Mouse (Mus musculus) lung, embryonic 16.5 days (tissue): Measurements from ENCODE around the gene Bag6. TPM values are rescaled to one million over a fixed set of nuclear protein-coding genes. Genes with fewer than 3 reads are reported as not detected.
"Not testable (repeated sequence)": the region's sequence is repeated elsewhere in the genome, so short reads cannot be mapped to it uniquely, and the experiment has no call there.

ENCODE experiments used
- ATAC-seq: fragments of 200-750 bp; cut with Nextera tagmentation; 2 replicates; pipeline ENCODE4 v1.8.0; 2017; ENCODE audit warnings: low read depth, mild to moderate bottlenecking, moderate library complexity
- H3K27ac ChIP-seq: fragments of 300-500 bp; sonication (generic); 2 replicates; pipeline ENCODE4 v1.5.1; 2014; ENCODE audit warnings: mild to moderate bottlenecking, control low read depth, low read length
- H3K27me3 ChIP-seq: fragments of 300-500 bp; sonication (generic); 2 replicates; pipeline ENCODE4 v1.6.1; 2014; ENCODE audit warnings: low read depth, low read length, mixed read lengths; ENCODE audit not compliant: control insufficient read depth, insufficient read depth
- H3K36me3 ChIP-seq: fragments of 300-500 bp; sonication (generic); 2 replicates; pipeline ENCODE4 v1.6.1; 2014; ENCODE audit warnings: low read length; ENCODE audit not compliant: control insufficient read depth, insufficient read depth
- H3K4me1 ChIP-seq: fragments of 300-500 bp; sonication (generic); replicated peaks from 2 replicates; pipeline ENCODE4 v1.6.1; 2014; ENCODE audit warnings: low read length, mixed read lengths; ENCODE audit not compliant: control insufficient read depth, insufficient read depth
- H3K4me2 ChIP-seq: fragments of 300-500 bp; sonication (generic); 2 replicates; pipeline ENCODE4 v1.6.1; 2014; ENCODE audit warnings: low read depth, low read length, control low read depth
- H3K4me3 ChIP-seq: fragments of 300-500 bp; sonication (generic); 2 replicates; pipeline ENCODE4 v1.5.1; 2014; ENCODE audit warnings: mild to moderate bottlenecking, low read length, control low read depth
- H3K9ac ChIP-seq: fragments of 300-500 bp; sonication (generic); 2 replicates; pipeline ENCODE4 v1.6.1; 2014; ENCODE audit warnings: low read length, control low read depth
- H3K9me3 ChIP-seq: fragments of 300-500 bp; sonication (generic); 2 replicates; pipeline ENCODE4 v1.6.1; 2016; ENCODE audit warnings: low read length; ENCODE audit not compliant: control insufficient read depth
- WGBS: fragments of 180-500 bp; shearing (Covaris S2); extraction: QIAGEN DNeasy Blood & Tissue Kit; methylation state at CpG from one replicate; pipeline ENCODE4 v1.1.7; 2014; 5-methylcytosine and 5-hydroxymethylcytosine counted together
- polyA plus RNA-seq: library from polyadenylated mRNA; unstranded; fragments of >200 nt; fragmentation: Nextera tagmentation; extraction: Ambion mirVana; gene quantifications from 2 replicates; pipeline ENCODE4 v1.2.1, GENCODE M21; 2015

The Bag6 gene
- polyA plus RNA-seq, 1 experiment from 2014 or later = 54.9 TPM

DNA sequence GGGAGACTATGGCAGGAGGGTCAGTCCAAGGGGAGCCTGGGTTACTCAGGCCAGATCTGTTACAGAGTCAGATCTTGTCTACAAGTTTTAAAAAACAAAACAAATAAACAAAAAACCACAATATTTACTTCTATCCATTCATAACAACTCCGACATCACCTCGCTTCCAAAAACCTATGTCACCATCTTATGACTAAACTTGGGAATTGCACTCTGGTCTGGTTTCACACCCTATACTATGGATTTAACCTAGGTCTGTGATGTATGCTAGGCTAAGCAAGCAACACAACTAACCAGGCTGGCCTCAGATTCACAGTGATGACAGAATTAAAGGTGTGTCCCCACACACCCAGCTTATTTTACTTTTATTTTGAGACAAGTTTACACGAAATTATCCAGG lies 28.5 kb upstream of the Bag6 start:
- Histone ChIP-seq H3K4me2 (no peak overlapping the region), H3K27ac (no peak overlapping the region), H3K4me3 (no peak overlapping the region), H3K36me3 (peaks cover 19% of the 10 kb centered on the region), H3K27me3 (no peaks in the 10 kb centered on the region), H3K4me1 (no peaks in the 10 kb centered on the region), H3K9me3 (no peaks in the 10 kb centered on the region), H3K9ac (no peak overlapping the region)
- ATAC-seq = no peak
- 50% methylated on average over 3 of the region's 3 CpGs for WGBS

GRCm38 (mm10) chr17:35108097-35108496 lies 26.9 kb upstream of the Bag6 start, which contains the start of gene Ly6g5c:
TSS of gene Ly6g5c (plus strand) at chr17:35108279.
- 77% methylated on average over 6 of the region's 6 CpGs for WGBS
- H3K9me3 ChIP-seq = no peaks in the 10 kb centered on the region
- ATAC-seq = no peak

DNA sequence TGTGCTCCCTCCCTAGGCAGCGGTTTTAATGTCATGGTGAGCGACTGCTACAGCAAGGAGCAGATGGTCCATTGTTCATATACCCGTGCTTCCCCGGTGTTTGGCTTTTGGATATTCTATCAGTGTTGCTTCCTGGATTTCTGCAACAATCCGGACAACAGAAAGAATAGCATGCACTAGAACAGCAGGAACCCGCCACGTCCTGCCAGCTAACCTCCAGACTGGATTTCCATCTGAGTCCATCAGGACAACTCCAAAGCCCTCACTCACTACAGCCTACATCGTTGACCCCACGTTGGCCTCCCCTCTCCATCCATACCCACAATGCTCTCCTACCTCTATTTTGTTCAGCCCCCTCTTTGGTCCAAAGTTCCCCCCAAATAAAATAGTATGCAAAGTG lies 23.2 kb upstream of the Bag6 start:
- Histone ChIP-seq H3K27ac (no peak overlapping the region; the same call in 1 of the 2 replicates), H3K4me3 (no peak overlapping the region), H3K27me3 (no peaks in the 10 kb centered on the region), H3K9ac (no peak overlapping the region), H3K4me1 (no peaks in the 10 kb centered on the region), H3K4me2 (no peak overlapping the region), H3K36me3 (peaks cover 13% of the 10 kb centered on the region), H3K9me3 (no peaks in the 10 kb centered on the region)
- 0 out of 2 replicates have a peak, but pooled peaks have one; percentile 27 for ATAC-seq
- WGBS = 56% methylated on average over 9 of the region's 9 CpGs

More at GRCm38 (mm10) chr17:35108097-35108496, 26.9 kb upstream of the Bag6 start, which contains the start of gene Ly6g5c:
- H3K4me3 ChIP-seq = no peak within 1 kb of the TSS
- no peak within 1 kb of the TSS for H3K27ac ChIP-seq
- peaks cover 5% of the 10 kb centered on the region for H3K36me3 ChIP-seq
- no peak within 1 kb of the TSS for H3K9ac ChIP-seq
- H3K4me1 ChIP-seq = no peaks in the 10 kb centered on the region
- no peaks in the 10 kb centered on the region for H3K27me3 ChIP-seq
- H3K4me2 ChIP-seq = no peak within 1 kb of the TSS

GRCm38 (mm10) chr17:35115046-35116019 lies 19.6 kb upstream of the Bag6 start, which contains the start of gene Ly6g5b:
TSS of gene Ly6g5b (minus strand) at chr17:35115428.
- Histone ChIP-seq H3K4me3 (no peak within 1 kb of the TSS), H3K36me3 (peaks cover 32% of the 10 kb centered on the region), H3K9ac (no peak within 1 kb of the TSS), H3K27ac (no peak within 1 kb of the TSS), H3K4me2 (no peak within 1 kb of the TSS), H3K4me1 (peaks cover 8% of the 10 kb centered on the region), H3K27me3 (no peaks in the 10 kb centered on the region), H3K9me3 (no peaks in the 10 kb centered on the region)
- ATAC-seq = no peak
- WGBS = 81% methylated on average over 8 of the region's 8 CpGs

DNA sequence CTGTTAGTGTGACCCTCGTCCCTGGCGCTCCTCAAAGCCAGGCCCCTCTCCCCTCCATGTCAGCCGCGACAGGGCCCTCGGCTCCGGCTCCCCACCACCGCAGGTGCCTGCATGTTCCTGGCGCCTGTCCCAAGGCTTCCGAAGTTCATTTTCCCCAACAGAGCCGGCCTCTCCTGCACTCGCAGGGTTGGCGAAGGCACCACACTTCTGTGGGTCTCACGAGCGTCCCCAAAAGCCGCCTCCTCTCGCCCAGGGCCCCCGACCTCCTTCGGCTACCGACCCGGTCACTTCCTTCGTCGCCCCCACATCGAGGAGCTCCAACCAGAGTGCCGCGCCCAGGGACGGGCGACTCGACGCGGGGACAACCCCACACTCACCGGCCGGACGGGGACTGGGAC lies 14.2 kb upstream of the Bag6 start:
- H3K27me3 ChIP-seq = no peaks in the 10 kb centered on the region
- peak; percentile 2; the same call in 1 of the 2 replicates for ATAC-seq
- H3K9ac ChIP-seq = peak overlapping the region; percentile 92
- WGBS = under 1% methylated on average over 33 of the region's 33 CpGs
- peak overlapping the region; percentile 85 for H3K4me3 ChIP-seq
- peak overlapping the region; percentile 66 for H3K27ac ChIP-seq
- H3K4me2 ChIP-seq = peak overlapping the region; percentile 91
- H3K9me3 ChIP-seq = no peaks in the 10 kb centered on the region
- H3K4me1 ChIP-seq = peaks cover 18% of the 10 kb centered on the region
- peaks cover 24% of the 10 kb centered on the region for H3K36me3 ChIP-seq

- Histone ChIP-seq H3K4me3 (peak within 1 kb of the TSS; percentile 85), H3K9me3 (no peaks in the 10 kb centered on the region), H3K4me2 (peak within 1 kb of the TSS; percentile 96), H3K9ac (peak within 1 kb of the TSS; percentile 92), H3K4me1 (peaks cover 18% of the 10 kb centered on the region), H3K27ac (peak within 1 kb of the TSS; percentile 89), H3K36me3 (peaks cover 21% of the 10 kb centered on the region), H3K27me3 (no peaks in the 10 kb centered on the region)
- peak; percentile 96 for ATAC-seq
- WGBS = 0% methylated on average over 50 of the region's 50 CpGs
Observed at GRCm38 (mm10) chr17:35121143-35121799, 13.7 kb upstream of the Bag6 start, which contains the start of gene Gpank1. TSS of gene Gpank1 (plus strand) at chr17:35121455.

- Histone ChIP-seq H3K27ac (peak within 1 kb of the TSS; percentile 89), H3K36me3 (peaks cover 18% of the 10 kb centered on the region), H3K4me3 (peak within 1 kb of the TSS; percentile 85), H3K27me3 (no peaks in the 10 kb centered on the region), H3K9me3 (no peaks in the 10 kb centered on the region), H3K9ac (peak within 1 kb of the TSS; percentile 92), H3K4me2 (peak within 1 kb of the TSS; percentile 96), H3K4me1 (peaks cover 21% of the 10 kb centered on the region)
- no peak; the same call in 1 of the 2 replicates for ATAC-seq
- WGBS = under 1% methylated on average over 19 of the region's 19 CpGs
Observed at GRCm38 (mm10) chr17:35121871-35122303, 13.1 kb upstream of the Bag6 start, which contains the start of gene Csnk2b. TSS of gene Csnk2b (minus strand) at chr17:35122053.

DNA sequence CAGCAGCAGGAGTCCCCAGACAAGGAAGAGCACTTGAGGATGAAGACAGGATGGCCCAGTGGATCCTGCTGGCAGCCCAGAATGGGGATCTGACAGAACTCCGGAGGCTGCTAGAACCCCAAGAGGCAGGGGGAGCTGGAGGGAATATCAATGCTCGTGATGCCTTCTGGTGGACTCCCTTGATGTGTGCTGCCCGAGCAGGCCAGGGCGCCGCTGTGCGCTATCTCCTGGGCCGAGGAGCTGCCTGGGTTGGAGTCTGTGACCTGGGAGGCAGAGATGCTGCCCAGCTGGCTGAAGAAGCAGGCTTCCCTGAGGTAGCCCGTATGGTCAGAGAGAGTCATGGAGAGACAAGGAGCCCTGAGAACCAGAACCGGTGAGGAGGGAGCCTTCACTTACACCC lies 11.7 kb upstream of the Bag6 start:
- H3K9ac ChIP-seq, H3K4me2 ChIP-seq, H3K27ac ChIP-seq, H3K36me3 ChIP-seq, H3K9me3 ChIP-seq, H3K27me3 ChIP-seq, H3K4me3 ChIP-seq, ATAC-seq: not testable (repeated sequence)
- 86% methylated on average over 9 of the region's 9 CpGs for WGBS
- peaks cover 28% of the 10 kb centered on the region for H3K4me1 ChIP-seq
